Mouse (Mus musculus) heart, adult 9 months (tissue): ENCODE results near the gene Gjd2.

Experiments used
- DNase-seq, 2 experiments: peaks; one replicate each; pipeline ENCODE4 v3.0.0; 2022; ENCODE audit warnings: low spot score in 2 of 2

Gene Gjd2

DNA sequence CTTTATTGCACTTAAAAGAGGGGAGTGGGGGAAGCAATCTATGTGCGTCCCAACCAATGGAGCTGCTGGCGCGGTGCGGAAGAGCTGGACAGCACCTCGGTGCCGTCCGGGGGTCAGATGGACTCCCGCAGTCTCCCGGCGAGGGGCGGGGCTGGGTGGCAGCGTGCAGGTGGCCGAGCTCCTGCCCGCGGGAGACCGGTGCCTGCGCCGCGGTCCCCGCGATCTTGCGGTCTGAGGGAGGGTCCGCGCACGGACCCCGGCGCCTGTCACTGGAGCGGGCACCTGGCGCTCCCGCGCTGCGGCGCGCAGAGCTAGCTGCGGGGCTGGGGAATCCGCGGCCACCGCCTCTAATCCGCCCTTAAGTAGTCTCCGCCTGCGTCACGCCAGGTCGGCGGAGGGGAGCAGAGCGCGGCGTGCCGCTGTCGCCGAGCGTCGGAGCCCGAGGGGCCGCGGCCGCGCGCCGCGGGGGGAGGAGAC lies at the start of gene Gjd2:
Gjd2 (minus strand) TSS at position 325 of the 477 bp plus-strand sequence.
- no peak for DNase-seq

DNA sequence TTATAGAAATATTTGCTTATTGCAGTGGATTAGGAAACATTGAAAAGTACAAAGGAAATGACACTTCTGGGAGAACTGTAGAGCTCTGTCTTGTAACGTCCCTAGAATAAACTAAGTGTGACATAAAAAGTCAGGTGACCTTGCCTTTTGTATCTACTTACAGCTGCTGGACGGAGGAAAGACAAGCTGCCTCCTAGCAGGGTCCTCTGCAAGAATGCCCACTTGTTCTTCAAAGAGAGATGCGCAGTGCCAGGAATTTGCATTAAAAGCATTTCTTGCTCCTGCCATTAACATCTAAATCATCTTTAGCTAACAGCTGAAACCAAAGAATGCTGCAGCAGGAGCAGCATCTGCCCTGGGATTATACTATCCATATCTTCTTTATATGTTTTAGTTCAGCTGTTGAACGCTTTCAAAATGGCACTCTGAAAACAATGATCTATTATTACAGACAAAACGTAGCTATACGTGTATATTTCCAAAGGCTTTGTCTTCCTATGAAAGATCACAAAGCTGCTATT lies 46.7 kb upstream of the Gjd2 start:
- DNase-seq: no peak

DNA sequence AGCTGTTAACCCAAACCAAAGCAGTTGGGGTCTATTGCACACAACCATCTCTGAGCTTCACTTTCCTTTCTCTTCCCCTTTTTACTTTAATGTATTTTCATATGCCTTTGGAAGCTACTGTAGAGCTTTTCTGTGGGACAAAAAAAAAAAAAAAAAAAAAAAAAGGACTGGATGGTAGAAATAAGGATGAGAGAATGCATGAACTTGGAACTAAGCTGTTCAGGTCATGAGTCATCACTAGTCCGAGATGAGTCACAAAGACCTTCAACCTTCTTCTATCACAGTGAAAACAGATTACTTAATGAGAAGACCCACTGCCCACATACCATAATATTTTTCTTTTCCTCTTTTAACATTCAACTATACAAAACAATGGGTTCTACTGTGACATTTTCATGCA lies 46.2 kb upstream of the Gjd2 start:
- no peak for DNase-seq

DNA sequence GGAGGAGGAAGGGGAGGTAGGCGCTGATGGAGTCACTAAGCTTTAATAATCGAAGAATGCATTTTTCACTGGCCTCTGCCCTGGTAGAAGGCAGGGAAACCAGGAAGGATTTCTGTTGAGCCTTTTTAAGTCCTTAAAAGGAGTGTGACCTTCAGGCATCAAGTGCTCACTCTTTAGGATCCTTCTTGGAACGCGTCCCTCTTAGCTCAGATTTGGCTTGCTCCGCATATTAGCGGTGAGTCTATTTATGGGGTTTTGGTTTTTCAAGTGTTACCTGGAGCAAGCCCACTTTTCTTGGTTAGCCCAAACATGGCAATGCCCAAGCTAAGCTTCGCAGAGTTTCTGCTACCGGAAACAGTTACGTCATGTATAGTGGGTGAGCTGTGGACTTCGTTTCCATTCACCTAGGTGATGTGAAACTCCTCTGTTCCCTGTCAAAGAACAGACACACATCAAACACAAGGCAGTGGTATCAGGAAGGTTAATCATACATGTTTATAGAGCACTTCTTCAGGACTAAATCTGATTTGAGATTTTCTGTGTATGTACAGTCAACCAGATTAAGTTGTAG lies 44.9 kb upstream of the Gjd2 start:
- DNase-seq: peak in 1 of 2 experiments; percentile 57

DNA sequence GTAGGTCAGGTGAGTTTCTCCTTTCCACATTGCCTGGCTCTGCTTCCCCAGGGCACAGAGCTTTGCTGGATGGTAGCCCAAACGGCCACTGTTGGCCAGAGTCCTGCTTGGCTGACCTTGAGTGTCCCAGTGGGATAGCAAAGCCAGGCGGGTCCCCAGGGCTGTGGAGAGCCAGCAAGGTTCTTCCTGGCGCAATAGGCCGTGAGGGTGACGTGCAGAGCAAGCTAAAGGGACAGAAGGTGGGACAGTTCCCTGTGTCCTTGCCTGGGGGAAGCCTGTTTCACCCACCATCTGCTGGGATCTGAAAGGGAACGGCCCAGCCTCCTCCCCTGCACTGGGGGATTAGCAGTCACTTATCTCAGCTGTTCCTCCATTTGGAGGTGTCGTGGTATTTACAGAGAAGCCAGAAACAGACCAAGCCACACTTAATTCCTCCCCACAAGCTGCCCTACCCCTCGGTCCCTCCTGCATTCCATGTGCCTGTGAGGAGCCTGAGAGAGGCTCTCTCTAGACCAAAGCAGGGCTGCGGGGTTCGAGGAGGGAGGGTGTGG lies 44.0 kb upstream of the Gjd2 start:
- DNase-seq: peak; percentile 86 to 90

DNA sequence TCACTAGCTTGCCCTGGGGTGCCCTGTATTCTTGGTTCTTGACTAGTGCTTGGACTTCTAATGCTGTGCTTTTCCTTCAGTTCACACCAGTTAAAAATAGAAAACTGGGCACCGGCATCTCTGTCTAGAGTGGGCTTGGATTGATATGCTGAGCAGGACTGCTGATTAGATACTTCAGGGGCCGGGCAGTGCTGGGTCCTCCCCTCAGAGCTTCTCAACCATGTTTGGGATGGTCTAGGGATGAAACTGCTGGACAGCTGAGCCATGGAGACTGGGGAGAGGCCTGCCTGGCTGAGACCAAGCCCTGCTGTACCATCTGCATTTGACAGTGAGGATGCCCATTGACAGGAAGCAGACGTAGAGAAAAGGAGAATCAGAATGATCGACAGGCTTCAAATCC lies 40.7 kb upstream of the Gjd2 start:
- DNase-seq: peak; percentile 79 to 84

DNA sequence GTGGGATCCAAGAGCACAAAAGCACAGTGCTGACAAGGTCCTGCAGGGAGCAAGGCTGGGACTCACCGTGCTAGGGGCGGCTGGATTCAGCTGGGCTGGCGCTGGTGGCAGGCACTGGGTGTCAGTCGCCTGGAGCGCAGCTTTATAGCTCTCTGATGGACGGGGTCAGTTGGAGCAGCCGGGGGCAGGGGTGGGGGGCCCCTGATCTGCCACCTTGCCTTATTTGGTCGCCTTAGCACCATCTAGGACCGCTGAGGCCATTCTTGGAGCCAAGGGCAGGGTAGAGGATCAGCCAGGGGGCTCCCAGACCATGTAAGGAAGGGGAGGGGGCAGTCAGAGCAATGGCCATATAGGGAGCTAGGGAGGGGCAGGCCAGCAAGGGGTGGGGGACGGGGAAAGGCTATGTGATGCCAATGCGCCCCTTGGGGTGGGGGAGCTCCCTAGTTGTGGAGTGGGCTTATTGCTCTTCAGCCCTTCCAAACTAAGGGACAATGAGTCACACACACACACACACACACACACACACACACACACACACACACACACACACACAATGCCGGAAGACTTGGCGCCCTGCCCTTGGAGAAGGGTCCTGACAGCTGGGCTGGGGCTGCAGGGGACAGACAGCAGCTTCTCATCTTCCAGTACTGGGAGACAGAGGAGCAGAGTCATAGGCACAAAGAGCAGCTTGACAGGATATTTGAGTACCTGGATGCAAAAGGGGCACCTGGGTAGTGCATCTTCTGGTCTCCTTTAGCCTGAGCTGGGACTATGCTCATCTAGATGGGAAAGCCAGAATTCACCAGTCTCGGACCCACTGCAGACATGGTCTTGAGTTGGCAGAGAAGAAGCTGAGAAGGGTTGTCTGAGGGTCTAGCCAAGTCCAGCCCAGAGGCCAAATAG lies 39.5 kb upstream of the Gjd2 start, which contains the start of gene Actc1:
Actc1 (minus strand) TSS at position 853 of the 903 bp plus-strand sequence.
- DNase-seq: peak; percentile 64 to 78

DNA sequence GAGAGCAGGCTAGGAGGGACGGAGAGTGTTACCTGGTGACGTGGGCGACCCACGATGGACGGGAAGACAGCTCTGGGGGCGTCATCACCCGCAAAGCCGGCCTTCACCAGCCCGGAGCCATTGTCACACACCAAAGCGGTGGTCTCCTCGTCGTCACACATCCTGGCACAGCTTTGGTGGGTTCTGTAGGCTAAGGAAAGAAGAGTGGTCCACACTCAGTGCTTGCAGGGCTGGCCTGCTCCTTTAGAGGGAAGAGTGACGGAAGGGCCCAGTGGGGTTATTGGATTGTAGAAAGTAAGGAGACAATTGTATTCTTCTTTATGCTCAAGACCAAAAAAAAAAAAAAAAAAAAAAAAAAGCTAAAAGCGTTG lies 38.4 kb upstream of the Gjd2 start:
- no peak for DNase-seq

DNA sequence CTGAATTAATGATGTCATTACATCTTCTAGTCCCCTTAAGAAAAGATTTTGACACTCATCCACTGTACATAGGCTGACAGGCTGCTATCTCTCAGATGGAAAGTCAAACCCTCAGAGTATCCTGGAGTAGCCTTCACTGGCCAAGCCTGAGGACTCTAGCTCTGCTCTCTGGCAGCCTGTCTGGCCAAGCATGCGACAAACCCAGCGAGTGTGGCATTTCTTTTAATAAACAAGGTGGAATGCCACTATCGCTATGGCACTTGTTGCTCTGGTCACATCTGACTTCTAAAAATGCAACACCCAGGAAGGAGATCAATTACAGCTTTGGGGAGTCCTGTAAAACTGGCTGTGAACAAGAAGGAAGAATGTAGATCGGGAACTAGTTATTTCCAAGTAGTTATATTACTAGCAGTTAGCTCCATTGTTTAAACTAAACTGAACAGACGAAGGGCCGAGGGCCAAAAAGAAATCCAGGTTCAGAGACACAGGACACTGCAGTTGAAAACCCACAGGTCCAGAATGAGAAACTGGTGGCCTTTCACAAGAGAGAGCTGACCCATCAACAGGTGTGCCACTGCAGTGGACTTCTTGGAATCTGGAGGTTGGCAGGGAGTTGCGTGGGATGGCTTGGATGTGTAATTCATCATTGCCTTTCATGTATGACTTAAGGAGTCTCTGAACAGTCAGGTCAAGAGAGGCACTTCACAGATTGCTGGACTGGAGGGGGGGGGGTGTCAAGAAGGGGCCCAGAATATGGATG lies 37.9 kb upstream of the Gjd2 start:
- no peak for DNase-seq

DNA sequence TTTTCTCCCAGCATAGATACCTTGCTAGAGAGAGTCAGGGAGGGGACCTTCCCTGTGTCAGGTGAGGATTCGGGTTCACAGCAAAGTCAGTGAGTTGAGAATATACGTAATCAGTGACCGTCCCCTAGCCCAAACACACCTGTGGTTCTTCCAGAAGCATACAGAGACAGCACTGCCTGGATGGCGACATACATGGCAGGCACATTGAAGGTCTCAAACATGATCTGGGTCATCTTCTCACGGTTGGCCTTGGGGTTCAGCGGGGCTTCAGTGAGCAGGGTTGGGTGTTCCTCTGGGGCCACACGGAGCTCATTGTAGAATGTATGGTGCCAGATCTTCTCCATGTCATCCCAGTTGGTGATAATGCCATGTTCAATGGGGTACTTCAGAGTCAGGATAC lies 36.7 kb upstream of the Gjd2 start:
- no peak for DNase-seq

DNA sequence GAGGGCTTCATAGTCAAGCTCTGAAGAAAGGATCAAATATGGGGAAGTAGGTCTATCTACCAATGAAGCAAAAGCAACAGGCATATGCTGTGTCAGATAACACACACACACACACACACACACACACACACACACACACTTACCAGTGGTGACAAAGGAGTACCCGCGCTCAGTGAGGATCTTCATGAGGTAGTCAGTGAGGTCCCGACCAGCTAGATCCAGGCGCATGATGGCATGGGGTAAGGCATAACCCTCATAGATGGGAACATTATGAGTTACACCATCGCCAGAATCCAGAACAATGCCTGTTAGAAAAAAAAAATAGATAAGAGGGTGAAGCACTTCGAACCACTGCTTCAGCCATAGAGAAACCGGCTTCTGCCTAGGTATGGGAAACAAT lies 36.0 kb upstream of the Gjd2 start:
- DNase-seq: no peak

DNA sequence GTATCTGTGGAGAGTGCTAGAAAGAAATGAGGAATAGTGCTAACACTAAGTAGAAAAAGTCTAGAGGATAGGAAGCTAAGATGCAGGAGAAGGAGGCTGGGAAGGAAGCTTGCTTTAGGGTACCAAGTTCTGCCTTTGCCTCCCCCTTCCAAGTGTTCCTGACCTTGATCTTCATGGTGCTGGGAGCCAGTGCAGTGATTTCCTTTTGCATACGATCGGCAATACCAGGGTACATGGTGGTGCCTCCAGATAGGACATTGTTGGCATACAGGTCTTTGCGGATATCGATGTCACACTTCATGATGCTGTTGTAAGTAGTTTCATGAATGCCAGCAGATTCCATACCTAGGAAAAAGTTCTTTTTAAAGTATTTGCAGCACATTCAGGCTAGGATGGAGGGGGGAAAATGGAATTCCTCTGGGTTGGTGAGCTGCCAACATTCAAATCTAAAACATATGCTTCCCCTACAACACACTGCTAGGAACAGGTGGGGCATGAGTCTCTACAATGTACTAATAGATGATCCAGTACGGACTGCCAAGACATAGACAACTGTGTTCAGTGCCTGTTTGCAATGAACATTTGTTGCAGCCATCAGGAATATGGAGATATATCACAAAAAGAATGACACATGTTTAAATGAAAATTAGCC lies 34.7 kb upstream of the Gjd2 start:
- no peak for DNase-seq

DNA sequence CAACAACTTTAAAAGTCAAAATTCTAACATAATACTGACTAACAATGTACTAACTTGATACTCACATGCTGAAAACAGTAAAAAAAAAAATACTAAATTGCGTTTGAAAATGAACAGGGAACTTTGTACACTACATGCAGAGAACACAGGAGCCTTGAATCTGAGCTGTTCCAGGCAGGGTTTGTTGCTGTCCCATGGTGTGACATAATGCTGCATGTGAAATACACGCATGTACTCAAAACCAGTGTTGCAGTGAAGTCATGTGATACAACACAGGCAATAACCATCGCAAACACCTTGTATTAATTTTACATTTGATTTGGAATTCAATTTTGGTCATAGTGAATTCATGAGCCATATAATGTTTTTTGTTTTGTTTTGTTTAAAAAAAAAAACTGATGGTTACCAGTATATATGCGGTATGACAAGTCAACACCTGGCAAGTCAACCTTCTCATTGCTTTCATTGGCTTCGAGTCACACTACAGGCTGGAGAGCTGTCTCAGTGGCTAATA lies 32.8 kb upstream of the Gjd2 start:
- DNase-seq: no peak

DNA sequence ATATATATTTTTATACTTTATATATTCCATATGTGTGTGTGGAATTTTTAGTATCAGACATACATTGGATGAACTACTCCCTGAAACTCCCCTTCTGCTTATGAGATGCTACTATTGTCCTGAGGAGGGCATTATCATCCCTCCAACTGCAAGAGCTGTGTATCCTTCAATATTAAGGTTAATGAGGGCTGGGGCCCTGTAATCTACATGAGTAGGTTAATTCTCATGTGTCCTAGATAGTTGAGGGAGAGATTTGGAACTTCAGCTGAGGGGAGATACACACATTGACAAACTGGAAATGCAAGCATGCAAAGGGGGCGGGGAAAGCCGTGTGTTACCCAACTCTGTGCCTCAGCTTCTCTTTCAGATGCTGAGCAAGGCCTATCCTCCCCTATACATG lies 24.5 kb upstream of the Gjd2 start:
- no peak for DNase-seq

DNA sequence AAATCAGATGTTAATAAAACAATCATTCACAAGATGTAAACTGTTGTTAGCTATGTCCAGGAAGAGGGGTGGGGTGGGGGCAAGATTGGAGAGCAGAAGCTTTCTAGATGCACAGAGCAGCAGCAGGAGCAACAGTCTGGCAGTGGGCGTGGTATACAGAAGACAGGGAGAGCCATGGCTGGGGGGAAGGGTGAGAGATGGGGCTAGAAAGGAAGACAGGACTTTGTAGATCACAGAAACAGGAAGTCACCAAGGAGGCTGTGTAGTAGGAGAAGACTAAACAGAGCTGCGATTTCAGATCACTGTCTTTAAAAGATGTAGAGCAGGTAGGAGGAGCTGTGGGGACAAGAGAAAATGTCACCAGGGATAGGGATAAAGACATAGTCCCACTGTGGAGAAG lies 18.8 kb upstream of the Gjd2 start:
- DNase-seq: no peak

DNA sequence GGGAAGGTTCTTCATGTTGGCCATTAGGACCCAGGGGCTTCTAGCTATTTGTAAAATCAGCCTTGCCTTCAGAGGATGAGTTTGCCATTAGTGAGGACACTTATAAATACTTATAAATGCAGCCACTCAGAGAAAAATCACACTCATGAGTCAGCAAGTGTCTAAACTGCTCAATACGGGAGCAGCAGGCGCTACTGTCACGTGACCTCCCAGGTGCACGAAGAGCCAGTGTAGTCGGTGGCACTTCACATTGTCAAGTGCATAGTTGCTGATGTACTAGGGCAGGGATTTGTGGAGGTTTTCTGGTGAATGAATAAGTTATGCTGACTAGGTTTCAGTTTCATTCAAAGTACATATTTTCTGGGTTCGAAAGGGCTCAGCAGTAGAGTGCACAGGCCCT lies 10.0 kb upstream of the Gjd2 start:
- no peak for DNase-seq

DNA sequence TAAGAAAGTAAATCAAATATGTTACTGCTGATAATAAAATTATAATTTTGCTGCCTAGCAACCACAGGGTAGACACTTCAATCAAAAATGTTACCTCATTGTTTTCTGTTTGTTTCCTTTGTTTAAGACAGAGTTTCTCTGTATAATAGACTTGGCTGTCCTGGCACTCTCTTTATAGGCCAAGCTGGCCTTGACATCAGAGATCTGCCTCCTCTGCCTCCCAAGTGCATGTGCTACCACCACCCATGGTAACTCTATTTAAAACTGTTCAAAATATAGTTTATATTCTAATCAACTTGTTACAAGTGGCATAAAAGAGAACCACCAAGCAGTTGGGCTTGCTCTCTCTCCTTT lies 6.8 kb upstream of the Gjd2 start:
- DNase-seq: no peak

DNA sequence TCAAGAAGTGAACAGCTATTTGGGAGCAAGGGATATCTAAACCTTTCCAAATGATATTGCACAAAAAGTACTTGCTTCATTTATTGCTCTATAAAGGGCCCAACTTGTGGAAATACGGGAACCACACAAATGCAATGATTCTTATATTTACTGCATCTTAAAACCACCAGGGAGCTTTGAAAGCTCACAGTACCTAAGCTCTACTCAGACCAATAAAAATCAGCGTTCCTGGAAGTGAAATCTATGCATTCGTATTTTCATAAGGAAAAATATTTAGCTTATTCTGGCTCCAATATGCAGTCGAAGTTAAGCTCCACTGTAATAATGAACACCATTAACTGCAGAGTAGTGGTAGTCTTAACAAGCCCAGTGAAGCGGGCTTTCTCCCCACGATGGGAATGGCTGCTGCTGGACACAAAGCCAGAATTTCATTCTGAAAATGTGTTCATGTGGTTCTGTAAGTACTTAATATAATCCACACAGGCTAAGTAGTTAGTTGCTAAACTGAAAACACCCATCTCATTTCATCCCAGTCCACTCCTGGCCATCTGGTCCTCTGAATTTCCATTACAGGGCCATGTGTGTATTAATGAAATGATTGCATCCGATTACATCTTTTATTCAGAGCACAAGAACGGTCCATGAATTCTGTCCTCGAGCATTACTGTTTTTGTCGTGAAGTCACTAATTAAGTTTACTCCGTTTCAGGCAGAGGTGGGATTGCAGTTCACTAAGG lies 6.2 kb upstream of the Gjd2 start:
- DNase-seq: no peak

DNA sequence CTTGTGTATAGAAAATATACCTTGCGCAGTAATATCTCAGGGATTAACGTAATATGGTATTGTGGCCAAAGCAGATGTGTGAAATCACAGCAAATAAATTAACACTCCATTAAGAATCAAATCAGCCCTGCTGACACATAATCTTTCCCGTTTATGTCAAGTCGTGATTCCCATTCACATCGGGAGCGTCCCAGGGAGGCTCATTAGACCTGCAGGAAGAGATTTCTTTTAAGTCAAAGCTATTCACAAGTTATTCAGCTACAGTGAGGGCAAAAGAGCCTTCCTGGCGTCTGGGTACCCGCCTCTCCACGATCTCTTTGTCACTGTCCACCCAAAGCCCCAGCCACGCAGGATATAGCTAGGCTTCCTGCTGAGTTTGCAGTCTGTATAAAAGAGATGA lies 4.7 kb upstream of the Gjd2 start:
- no peak for DNase-seq

DNA sequence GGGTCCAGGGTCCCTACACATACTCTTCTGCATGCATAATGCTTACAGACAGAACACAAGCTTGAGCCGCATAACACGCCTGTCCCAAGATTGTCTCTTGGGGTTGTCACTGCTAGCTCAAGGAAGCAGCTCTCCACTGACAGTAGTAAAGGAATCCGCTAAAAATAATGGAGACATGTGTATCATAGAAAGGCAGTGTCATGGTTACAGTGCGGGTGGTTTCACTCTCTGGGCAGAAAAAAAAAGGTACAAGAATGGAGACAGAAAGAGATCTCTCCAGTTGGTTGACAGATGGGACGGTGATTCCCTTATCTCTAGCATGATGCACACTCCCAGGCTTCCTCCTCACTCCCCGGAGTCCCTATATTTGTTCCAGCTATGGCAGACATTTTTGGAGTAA lies 1.4 kb upstream of the Gjd2 start:
- DNase-seq: no peak

DNA sequence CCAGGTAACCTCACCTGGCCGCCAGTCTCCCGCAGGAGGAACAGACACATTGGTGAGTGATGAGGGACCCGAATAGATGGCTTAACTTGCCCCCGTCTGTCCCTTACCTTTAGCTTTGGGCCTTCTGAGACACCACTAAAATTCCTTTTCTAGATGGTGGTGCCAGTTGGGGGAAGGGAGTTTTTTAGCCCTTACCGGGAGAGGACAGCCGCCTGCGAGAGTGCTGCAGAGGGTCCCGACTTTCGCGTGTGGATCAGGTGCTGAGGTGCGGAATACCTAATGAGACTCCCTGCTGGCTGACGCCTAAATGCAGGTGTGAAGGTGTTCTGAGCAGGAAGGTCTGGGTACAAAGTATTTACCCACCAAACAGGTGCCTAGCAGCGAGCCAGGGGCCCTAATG lies 427 bp upstream of the Gjd2 start:
- DNase-seq: no peak
